Mouse (Mus musculus): ENCODE data around the gene Apol9b.
A peak's percentile ranks its signal among the peaks of the same experiment; 100 is the strongest.
"Not testable (repeated sequence)": the region's sequence is repeated elsewhere in the genome, so short reads cannot be mapped to it uniquely, and the experiment has no call there.

The Apol9b gene

GRCm38 (mm10) chr15:77728739-77729138 lies at the start of gene Apol9b:
Gene Apol9b (plus strand): TSS chr15:77729039.
- DNase-seq = not testable (repeated sequence)

GRCm38 (mm10) chr15:77683944-77684343 lies 44.9 kb upstream of the Apol9b start:
- DNase-seq = peak; percentile 89

DNA sequence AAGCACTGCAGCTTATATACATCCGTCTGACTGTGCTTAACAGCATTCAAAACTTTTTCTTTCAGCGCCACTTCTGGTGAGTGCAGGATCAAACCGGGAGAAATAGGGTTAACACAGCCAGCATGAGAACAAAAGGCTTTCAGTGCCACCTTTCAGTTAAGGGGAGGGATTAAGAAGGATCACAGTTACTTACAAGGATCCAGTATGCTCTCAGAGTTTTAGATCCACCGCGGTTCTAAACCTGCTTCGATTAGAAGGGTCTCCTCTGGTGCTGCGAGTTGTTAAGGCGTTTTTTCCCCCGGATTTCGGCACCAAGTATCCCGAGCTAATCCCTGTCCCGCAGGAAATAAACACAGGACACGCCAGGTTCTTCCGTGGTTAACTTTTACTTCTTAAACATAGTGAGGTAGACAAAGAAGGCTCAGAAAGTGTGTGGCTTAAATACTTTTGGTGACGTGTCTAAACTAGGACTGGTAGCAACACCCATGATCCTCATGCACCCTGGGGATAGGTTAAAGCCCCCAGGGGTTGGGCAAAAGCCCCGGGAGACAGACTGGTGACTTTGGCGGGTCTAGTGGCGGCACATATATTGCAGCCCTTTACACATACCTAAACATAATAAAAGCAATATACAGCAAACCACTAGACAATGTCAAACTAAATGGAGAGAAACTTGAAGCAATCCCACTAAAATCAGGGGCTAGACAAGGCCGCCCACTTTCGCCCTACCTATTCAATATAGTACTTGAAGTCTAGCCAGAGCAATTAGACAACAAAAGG lies 37.1 kb upstream of the Apol9b start:
- DNase-seq = not testable (repeated sequence)

GRCm38 (mm10) chr15:77694687-77695295 lies 34.0 kb upstream of the Apol9b start:
- DNase-seq = not testable (repeated sequence)

DNA sequence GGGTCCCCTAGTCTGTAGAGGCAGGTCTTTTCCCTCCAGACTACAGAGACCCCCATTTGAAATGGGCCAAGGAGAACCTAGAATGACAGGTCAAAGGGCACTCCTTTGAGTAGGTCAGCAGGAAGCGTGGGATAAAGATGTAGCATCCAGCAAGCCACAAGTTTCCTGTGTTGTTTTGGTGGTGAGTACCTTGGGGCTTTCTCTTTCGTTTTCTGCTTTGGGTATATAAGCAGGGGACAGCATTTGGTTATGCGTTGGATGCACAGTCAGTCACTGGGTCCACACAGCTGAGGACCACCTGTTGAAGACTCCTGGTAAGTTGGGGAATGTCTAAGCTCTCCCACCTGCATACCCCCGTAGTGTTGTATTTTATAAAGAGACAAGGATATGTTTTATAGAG lies 30.2 kb upstream of the Apol9b start, which contains the start of gene Apol7e:
TSS of gene Apol7e (plus strand) at position 202 of the 400 bp plus-strand sequence.
- not testable (repeated sequence) for DNase-seq

- DNase-seq = not testable (repeated sequence)
These were observed 23.5 kb upstream of the Apol9b start for GRCm38 (mm10) chr15:77705306-77705705.

DNA sequence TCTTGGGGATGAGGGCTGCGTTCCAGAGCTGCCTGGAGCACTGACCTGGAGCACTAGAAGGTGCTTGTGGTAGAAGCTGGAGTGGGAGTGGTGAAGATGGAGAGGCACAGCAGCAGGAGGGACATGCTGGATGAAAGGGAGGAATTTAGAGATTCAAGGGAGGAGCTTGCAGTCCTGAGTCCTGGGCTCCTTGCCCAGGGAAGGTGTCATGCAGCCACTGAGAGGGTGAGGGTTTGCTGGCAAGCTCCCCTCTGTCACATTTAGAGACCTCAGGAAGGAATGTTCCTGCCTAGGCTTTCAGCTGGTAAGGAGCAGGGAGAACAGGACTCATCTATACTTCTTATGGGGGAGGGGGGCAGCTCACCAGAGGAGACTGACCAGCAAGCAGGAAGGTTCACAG lies 19.9 kb upstream of the Apol9b start:
- DNase-seq = not testable (repeated sequence)

DNA sequence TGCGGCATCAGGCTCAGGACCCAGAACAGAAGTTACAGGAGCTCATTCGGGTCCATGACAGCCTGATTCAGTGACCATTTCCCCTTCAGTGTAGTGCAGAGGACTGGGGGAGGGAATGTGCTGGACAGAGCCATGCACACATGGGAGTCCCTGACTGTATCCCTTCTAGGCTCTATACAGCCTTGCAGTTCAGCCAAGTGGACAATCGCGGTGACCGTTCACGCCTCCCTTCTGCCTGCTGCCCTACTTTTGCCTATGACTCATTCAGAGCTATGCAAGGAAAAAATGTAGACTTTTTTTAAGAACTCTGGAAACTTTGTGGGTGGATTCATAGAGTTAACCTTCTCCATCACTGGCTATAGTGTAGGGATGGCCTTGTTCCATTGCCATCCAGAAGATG lies 10.6 kb upstream of the Apol9b start:
- DNase-seq = not testable (repeated sequence)

GRCm38 (mm10) chr15:77721509-77721908 lies 7.3 kb upstream of the Apol9b start:
- peak; percentile 8 for DNase-seq

DNA sequence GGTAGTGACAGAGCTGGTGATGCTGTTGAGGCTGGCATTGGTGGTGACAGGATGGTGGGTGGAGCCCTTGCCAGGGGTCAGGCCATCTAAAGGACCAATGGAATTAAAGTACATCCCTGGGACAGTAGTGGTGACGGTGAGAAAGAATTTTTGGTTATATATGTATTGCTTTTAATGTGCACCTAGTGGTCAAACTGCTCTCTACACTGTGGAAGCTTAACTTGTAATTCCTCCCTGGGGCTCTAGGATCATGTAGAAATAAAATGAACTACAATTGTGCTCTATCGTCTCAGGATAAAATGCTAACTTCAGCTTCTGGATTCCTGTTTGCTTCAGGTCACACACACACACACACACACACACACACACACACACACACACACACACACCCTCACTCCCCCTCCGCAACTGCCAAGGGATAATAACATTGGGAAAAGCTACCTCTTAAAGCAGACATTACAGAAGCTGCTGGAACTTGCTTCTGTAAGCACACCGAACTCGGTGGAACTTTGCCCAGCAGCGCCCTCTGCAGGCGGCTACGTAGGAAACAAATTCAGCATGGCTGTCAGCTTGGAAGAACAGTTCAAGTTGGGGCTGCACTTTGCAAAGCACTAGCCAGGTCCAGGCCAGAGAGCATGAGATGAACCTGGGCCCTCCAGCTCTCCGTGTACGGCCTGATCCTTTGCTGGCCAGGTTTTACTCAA lies 4.5 kb upstream of the Apol9b start:
- DNase-seq = peak; percentile 59

- peak; percentile 88 for DNase-seq
These were observed 3.3 kb upstream of the Apol9b start for GRCm38 (mm10) chr15:77725393-77726020.

- peak; percentile 76 for DNase-seq
These were observed 1.7 kb upstream of the Apol9b start for GRCm38 (mm10) chr15:77727139-77727538.

DNA sequence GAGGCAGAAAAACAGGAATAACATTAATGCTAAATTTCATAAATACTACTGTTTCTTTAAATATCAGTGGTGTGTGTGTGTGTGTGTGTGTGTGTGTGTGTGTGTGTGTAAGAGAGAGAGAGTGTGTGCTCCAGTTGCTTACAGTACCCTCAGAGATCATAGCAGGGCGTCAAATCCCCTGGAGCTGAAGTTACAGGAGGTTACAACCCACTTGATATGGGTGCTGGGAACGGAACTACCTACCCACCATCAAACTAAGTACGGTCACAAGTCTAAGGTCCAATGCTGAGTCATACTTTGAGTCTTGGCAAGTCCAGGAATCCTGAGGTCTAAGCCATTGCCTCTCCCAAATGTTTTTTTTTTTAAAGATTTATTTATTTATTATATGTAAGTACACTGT lies 1.1 kb upstream of the Apol9b start:
- DNase-seq = peak; percentile 30

- DNase-seq = peak; percentile 69
These were observed 2.8 kb downstream of the Apol9b start for GRCm38 (mm10) chr15:77731605-77732004.

DNA sequence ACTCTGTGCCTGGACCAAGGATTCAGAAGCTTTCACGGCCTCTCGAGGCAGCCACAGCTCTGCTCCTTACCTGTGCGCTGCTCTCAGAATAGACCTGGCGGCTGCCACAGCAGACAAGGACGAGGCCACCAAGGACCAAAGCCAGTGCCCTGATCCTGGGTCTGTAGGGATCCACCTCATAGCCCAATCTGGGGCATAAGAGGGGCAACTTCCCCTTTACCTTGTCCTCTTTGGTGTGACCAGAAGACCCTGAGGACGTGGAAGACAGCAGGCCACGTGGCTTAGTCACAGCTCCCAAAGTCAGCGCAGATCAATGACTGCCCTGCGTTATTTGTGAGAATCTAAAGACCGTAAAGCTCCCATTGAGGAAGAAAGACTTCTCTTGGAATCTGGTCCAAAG lies 4.0 kb downstream of the Apol9b start:
- DNase-seq = not testable (repeated sequence)

GRCm38 (mm10) chr15:77733380-77733779 lies 4.5 kb downstream of the Apol9b start:
- peak; percentile 85 for DNase-seq

DNA sequence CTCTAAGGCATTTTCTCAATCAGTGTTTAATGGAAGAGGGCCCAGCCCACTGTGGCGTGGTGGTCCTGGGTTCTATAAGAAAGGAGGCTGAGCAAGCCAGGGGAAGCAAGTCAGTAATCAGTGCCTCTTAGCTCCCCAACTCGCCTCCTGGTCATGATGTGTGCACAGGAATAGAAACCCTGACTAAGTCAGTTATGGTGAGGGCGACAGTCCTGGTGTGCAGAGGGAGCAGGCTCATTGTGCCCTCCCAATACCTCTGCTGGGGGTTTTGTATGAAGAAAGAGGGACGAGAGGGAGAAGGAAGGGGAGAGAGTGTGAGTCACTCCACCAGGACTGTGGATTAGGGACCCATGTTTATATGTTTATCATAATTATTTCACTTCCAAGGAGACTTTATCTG lies 5.1 kb downstream of the Apol9b start:
- peak; percentile 75 for DNase-seq

- peak; percentile 66 for DNase-seq
These were observed 11.9 kb downstream of the Apol9b start for GRCm38 (mm10) chr15:77740511-77741297.

DNA sequence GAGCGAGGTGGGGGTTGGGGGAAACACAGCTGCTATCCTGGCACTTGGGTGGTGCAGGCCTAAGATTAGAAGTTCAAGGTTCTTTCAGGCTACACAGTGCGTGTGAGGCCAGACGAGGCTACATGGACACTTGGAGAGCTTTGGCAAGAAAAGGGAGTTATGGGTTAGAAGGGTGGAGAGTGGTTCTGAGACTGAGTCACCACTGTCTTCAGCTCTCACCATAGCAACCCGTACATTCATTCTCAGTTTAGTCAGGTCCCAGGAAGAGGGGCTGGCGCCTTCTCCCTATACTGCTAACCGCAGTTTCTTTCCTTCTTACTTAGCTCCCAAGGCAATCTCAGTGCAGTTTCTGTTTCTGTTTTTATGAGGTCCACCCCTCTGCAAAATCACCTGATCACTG lies 12.7 kb downstream of the Apol9b start:
- peak; percentile 76 for DNase-seq

GRCm38 (mm10) chr15:77744632-77745031 lies 15.8 kb downstream of the Apol9b start:
- peak; percentile 59 for DNase-seq

GRCm38 (mm10) chr15:77745081-77745480 lies 16.2 kb downstream of the Apol9b start:
- DNase-seq = peak; percentile 77

GRCm38 (mm10) chr15:77746326-77746725 lies 17.5 kb downstream of the Apol9b start:
- DNase-seq = no peak

All from heart, adult 11 months (tissue).